Mouse (Mus musculus) ES-E14 (cell line): ENCODE data around the gene Wfdc8.

ENCODE experiments used
- ZC3H11A ChIP-seq: IDR thresholded peaks from 2 replicates; pipeline ENCODE4 v1.6.1; 2012; ENCODE audit warnings: low read depth, mild to moderate bottlenecking, inconsistent platforms, low read length, borderline replicate concordance
- ZNF384 ChIP-seq: IDR thresholded peaks from 2 replicates; pipeline ENCODE4 v1.6.1; 2012; ENCODE audit warnings: low read depth, low read length, inconsistent platforms

GRCm38 (mm10) chr2:164593494-164593893, 19.9 kb downstream of the Wfdc8 start, which contains the start of gene Eppin:
- TF ChIP-seq ZC3H11A (no peak), ZNF384 (no peak)
